Mouse (Mus musculus) cerebellum, adult 2 months (tissue): Measurements from ENCODE around the gene Cd81. TPM values are rescaled to one million over a fixed set of nuclear protein-coding genes. Genes with fewer than 3 reads are reported as not detected.

Experiments
- DNase-seq, 2 experiments: peaks; one replicate each; pipeline ENCODE4 v3.0.0; 2021
- H3K27ac ChIP-seq: fragments of 200-500 bp; 2 replicates; pipeline ENCODE4 v1.5.1; 2012; ENCODE audit warnings: low read length, control low read depth, inconsistent platforms; ENCODE audit not compliant: insufficient read depth
- H3K27me3 ChIP-seq: fragments of 200-500 bp; 2 replicates; pipeline ENCODE4 v1.6.1; 2012; ENCODE audit warnings: inconsistent platforms, mild to moderate bottlenecking, low read length, moderate library complexity; ENCODE audit not compliant: control insufficient read depth, insufficient read depth
- H3K4me1 ChIP-seq: fragments of 200-500 bp; 2 replicates; pipeline ENCODE4 v1.6.1; 2011; ENCODE audit warnings: low read length; ENCODE audit not compliant: control insufficient read depth, insufficient read depth
- H3K4me3 ChIP-seq: fragments of 200-500 bp; replicated peaks from 2 replicates; pipeline ENCODE3; 2011; ENCODE audit warnings: mild to moderate bottlenecking, low read depth, low read length, control low read depth; ENCODE audit not compliant: insufficient read depth
- CTCF ChIP-seq: fragments of 200-500 bp; IDR thresholded peaks from 2 replicates; pipeline ENCODE4 v1.5.1; 2011; ENCODE audit warnings: low read depth, mild to moderate bottlenecking, control low read depth, low read length, moderate library complexity, borderline replicate concordance; ENCODE audit not compliant: insufficient read depth
- POLR2A ChIP-seq: fragments of 200-500 bp; IDR thresholded peaks from 2 replicates; pipeline ENCODE4 v1.6.1; 2011; ENCODE audit warnings: low read length, control low read depth, borderline replicate concordance; ENCODE audit not compliant: insufficient read depth
- WGBS: fragments of 180-500 bp; shearing (Covaris S2); methylation state at CpG from one replicate; pipeline ENCODE4 v1.1.7; 2018; 5-methylcytosine and 5-hydroxymethylcytosine counted together
- polyA plus RNA-seq: library from polyadenylated mRNA; depleted of rRNA; stranded (reverse); fragments of >200 nt; gene quantifications from 2 replicates; pipeline ENCODE4 v1.2.3, GENCODE M21; 2012

The Cd81 gene
- polyA plus RNA-seq, 1 experiment = 916 TPM

DNA sequence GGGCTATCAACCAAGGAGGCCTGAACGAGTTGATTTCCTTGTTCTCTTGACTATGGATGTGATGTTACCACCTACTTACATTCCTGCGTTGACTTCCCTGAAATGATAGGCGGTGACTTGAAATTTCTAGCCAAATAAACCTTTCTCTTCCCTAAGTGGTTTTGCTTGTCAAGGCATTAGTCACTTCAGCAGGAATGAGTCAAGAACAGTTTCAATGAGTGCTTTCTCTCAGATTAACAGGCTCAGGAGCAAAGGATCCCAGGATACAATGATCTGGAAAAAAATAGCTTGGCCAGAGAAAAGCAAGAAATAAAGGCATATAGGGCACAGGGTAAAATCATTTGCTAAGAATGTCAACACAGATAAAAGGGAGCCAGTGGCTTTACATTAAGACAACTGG, 27.0 kb upstream of the Cd81 start:
- Histone ChIP-seq H3K27me3 (no peaks in the 10 kb centered on the region), H3K4me1 (no peaks in the 10 kb centered on the region), H3K4me3 (no peak overlapping the region), H3K27ac (no peak overlapping the region)
- DNase-seq = no peak
- WGBS = 96% methylated on average over 3 of the region's 3 CpGs
- TF ChIP-seq CTCF (no peak), POLR2A (no peak)

DNA sequence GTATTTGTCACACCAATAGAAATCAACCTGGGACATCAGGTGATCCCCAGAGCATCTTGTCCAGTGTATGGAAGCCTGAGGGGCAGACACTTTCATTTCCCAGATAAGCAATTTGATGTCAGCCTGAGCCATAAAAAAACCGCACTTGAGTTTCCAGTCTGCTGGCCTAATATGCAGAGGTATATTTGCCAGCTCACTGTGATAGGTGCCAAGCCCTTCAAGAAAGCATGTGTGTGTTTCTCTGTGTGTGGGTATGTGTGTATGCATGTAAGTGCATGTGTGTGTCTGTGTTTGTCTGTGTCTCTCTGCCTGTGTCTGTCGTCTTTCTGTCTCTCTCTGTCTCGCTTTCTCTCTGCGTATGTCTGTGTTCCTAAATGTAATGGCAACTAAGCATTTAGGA, 25.3 kb upstream of the Cd81 start:
- no peak overlapping the region for H3K27ac ChIP-seq
- H3K4me1 ChIP-seq = no peaks in the 10 kb centered on the region
- WGBS = 81% methylated on average over 4 of the region's 4 CpGs
- TF ChIP-seq POLR2A = no peak
- TF ChIP-seq CTCF = no peak
- H3K27me3 ChIP-seq = no peaks in the 10 kb centered on the region
- H3K4me3 ChIP-seq = no peak overlapping the region
- DNase-seq = no peak

DNA sequence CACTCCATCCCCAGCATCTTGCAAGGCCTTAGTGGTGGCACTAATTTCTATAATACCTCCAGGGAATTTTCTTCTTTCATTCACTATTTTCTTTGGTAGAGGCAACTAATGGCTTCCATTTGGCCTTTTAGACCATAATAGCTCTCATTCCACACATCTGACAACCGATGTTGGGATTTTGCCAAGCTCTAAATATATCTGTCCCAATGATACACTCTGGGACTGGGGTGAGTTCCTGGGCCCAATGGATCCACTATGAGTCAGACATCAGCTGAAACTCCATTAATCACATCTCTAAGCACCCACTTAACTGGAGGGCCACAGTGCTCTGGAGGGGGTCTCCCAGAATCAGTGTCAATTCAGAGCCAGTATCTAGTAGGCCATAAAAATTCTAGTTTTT, 20.7 kb upstream of the Cd81 start:
- TF ChIP-seq POLR2A = no peak
- no peak for TF ChIP-seq CTCF

DNA sequence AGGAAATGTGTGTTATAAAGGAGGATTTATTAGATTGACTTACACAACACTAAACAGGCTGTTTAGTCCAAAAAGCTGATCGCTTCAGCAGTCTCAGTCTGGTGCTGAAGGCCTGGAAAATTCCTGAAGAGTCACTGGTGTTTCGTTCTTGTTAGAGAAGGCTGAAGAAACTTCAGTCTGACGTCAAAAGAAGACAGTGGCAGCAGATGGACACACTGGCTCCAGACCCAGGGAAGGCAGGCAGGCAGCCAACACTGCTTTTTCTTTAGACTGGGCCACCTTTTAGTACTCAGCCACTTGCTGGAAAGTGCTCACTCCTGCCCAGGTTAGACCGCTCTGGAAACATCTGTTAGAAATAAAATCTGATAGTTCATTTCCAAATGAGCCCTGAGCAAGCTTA, 19.0 kb upstream of the Cd81 start:
- WGBS = 31% methylated on average over 4 of the region's 4 CpGs
- no peaks in the 10 kb centered on the region for H3K4me1 ChIP-seq
- H3K27ac ChIP-seq = no peak overlapping the region
- no peak for TF ChIP-seq POLR2A
- no peak for TF ChIP-seq CTCF
- DNase-seq = peak; percentile 44 to 47
- no peak overlapping the region for H3K4me3 ChIP-seq
- no peaks in the 10 kb centered on the region for H3K27me3 ChIP-seq

More for the DNA sequence above, 20.7 kb upstream of the Cd81 start:
- 66% methylated on average over 1 of the region's 1 CpGs for WGBS
- H3K27me3 ChIP-seq = no peaks in the 10 kb centered on the region
- no peaks in the 10 kb centered on the region for H3K4me1 ChIP-seq
- H3K4me3 ChIP-seq = no peak overlapping the region
- DNase-seq = no peak
- no peak overlapping the region for H3K27ac ChIP-seq

DNA sequence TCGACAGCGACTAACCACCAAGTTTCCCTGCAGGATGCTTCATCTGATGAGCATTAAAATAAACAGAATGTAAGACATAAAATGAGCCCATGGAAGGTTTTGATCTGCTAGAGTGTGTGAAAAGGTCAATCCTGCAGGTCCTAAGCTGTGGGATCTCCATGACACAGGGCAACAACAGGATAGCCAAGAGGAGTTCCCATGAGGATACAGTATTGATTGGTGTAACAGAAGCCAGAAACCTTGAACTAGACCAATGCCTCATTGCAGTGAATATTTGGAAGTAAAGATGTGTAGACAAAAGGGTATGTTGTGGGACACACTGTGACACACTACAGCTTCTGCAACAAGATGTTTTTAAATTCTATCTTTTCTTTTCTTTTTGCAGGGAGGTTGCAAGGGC, 18.4 kb upstream of the Cd81 start:
- 90% methylated on average over 2 of the region's 2 CpGs for WGBS
- H3K27me3 ChIP-seq = no peaks in the 10 kb centered on the region
- H3K4me3 ChIP-seq = no peak overlapping the region
- TF ChIP-seq CTCF (no peak), POLR2A (no peak)
- no peak for DNase-seq
- H3K4me1 ChIP-seq = no peaks in the 10 kb centered on the region
- H3K27ac ChIP-seq = no peak overlapping the region

DNA sequence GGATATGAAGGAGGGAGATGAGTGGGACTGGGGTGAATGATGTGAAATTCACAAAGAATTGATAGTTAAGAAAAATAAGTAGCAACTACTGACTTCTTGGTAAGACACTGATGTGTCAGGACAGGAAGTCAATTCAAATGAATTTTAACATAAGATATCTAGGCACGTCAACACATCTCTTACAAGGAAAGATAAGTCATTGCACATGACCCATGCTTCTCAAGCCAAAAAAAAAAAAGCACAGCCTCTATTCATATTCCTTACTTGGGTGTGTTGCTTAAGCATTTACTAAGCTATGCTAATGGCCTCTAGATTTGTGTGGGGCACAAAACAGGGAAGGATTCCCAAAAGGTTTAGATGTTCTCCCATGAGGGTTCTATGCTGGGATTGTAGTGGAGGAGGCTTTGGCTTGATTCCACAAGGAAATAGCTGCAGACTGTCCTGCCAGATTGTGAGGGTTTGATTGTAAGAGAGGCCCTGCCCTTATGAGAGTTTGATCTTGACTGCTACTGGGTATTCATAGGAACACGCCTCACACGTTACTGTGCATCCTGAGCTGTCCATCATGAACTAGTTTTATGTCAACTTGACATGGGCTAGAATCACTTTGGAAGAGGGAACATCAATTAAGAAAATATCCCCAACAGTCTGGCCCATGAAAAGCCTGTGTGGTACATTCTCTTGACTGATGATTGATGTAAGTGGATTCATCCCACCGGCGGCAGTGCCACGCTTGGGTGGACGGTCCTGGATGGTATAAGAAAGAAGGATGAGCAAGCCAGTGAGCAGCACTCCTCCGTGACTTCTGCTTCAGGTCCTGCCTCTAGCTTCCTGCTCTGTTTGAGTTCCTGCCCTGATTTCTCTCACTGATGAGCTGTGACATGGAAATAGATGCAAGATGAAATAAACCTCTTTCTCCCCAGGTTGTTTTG, 17.8 kb upstream of the Cd81 start:
- H3K27ac ChIP-seq = no peak overlapping the region
- WGBS = 96% methylated on average over 8 of the region's 8 CpGs
- TF ChIP-seq POLR2A (no peak), CTCF (no peak)
- DNase-seq = no peak
- no peak overlapping the region for H3K4me3 ChIP-seq
- H3K27me3 ChIP-seq = no peaks in the 10 kb centered on the region
- no peaks in the 10 kb centered on the region for H3K4me1 ChIP-seq

DNA sequence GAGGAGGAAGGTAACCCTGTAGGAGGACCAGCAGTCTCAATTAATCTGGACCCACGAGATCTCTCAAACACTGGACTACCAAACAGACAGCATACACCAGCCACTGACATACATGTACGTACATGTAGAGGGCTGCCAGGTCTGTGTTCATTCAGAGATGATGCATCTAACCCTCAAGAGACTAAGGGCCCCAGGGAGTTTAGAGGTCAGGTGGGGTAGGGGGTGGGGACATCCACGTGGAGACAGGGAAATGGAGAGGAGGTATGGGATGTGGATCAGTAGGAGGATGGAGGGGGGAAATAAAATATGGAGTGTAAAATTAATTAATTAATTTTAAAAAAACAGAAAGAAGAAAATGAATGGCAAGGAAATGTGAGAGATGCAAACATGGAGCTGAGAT, 15.8 kb upstream of the Cd81 start:
- H3K27ac ChIP-seq = no peak overlapping the region
- WGBS = 93% methylated on average over 3 of the region's 3 CpGs
- H3K27me3 ChIP-seq = no peaks in the 10 kb centered on the region
- H3K4me3 ChIP-seq = no peak overlapping the region
- no peaks in the 10 kb centered on the region for H3K4me1 ChIP-seq
- no peak for TF ChIP-seq POLR2A
- TF ChIP-seq CTCF = no peak
- DNase-seq = no peak

DNA sequence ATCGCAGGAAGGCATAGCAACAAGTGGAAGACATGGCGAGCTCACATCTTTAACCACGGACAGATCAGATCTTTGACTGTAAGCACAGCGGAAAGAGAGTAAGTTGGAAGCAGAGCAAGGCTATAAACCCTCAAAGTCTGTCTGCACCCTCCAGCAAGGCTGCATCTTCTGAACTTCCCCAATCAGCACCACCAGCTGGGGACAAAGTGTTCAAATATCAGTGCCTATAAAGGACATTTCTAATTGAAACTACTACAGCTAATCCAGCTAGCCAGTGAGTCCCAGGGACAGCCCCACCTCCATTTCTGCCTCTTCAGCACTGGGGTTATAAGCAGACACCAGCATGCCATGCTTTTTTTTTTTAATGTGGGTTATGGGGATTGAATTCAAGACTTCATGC, 15.2 kb upstream of the Cd81 start:
- 97% methylated on average over 4 of the region's 4 CpGs for WGBS
- no peak for DNase-seq
- TF ChIP-seq CTCF (no peak), POLR2A (no peak)
- peaks cover 3% of the 10 kb centered on the region; the same call in 1 of the 2 replicates for H3K4me1 ChIP-seq
- no peaks in the 10 kb centered on the region for H3K27me3 ChIP-seq
- H3K4me3 ChIP-seq = no peak overlapping the region
- H3K27ac ChIP-seq = no peak overlapping the region
